Mouse (Mus musculus) bone marrow macrophage, adult 2 months (primary cell): ENCODE measurements around the gene Calm5.

ENCODE experiments used
- CTCF ChIP-seq: IDR thresholded peaks from 2 replicates; pipeline ENCODE4 v1.5.1; 2012; ENCODE audit warnings: low read depth, mild to moderate bottlenecking, low read length, moderate library complexity
- POLR2A ChIP-seq: IDR thresholded peaks from 2 replicates; pipeline ENCODE4 v1.6.1; 2012; ENCODE audit warnings: mild to moderate bottlenecking, low read depth, low read length, borderline replicate concordance

DNA sequence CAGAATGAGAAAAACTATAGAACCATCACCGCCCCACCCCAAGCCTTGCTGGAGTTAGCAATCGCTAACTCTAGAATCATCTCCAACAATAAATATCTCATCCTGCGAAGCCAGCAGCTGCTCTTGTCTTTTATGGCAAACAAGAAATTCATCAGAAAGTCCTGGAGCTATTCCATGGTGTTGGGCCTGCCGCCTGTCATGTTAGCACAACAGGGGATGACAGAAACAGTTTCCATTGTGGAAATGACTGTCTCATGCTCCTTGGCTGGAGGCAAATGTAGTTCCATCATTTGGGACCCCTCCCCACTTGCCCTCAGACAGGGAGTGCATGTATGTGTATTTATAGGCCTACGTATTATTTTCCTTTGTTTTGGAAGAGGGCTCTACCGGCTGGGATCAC lies 22.5 kb downstream of the Calm5 start:
- no peak for TF ChIP-seq CTCF
- no peak for TF ChIP-seq POLR2A
